Mouse (Mus musculus): ENCODE results near the gene Aox3.

Gene Aox3

GRCm38 (mm10) chr1:58107066-58107465 lies 5.9 kb upstream of the Aox3 start:
- no peak for DNase-seq (ENCODE audit: low spot score)

GRCm38 (mm10) chr1:58110241-58110640 lies 2.7 kb upstream of the Aox3 start:
- no peak for DNase-seq (ENCODE audit: low spot score)

- DNase-seq (ENCODE audit: low spot score): no peak
Measured at GRCm38 (mm10) chr1:58111315-58111714, 1.6 kb upstream of the Aox3 start.

GRCm38 (mm10) chr1:58113441-58113840 lies 511 bp downstream of the Aox3 start:
- no peak for DNase-seq (ENCODE audit: low spot score)

- no peak for DNase-seq (ENCODE audit: low spot score)
Measured at GRCm38 (mm10) chr1:58114021-58114560, 1.2 kb downstream of the Aox3 start.

- no peak for DNase-seq (ENCODE audit: low spot score)
Measured at GRCm38 (mm10) chr1:58114666-58115375, 1.9 kb downstream of the Aox3 start.

GRCm38 (mm10) chr1:58118231-58118630 lies 5.3 kb downstream of the Aox3 start:
- no peak for DNase-seq (ENCODE audit: low spot score)

- no peak for DNase-seq (ENCODE audit: low spot score)
Measured at GRCm38 (mm10) chr1:58124901-58125300, 12.0 kb downstream of the Aox3 start.

- no peak for DNase-seq (ENCODE audit: low spot score)
Measured at GRCm38 (mm10) chr1:58137891-58138290, 25.0 kb downstream of the Aox3 start.

- no peak for DNase-seq (ENCODE audit: low spot score)
Measured at GRCm38 (mm10) chr1:58138986-58139385, 26.1 kb downstream of the Aox3 start.

- DNase-seq (ENCODE audit: low spot score): no peak
Measured at GRCm38 (mm10) chr1:58140607-58141006, 27.7 kb downstream of the Aox3 start.

- no peak for DNase-seq (ENCODE audit: low spot score)
Measured at GRCm38 (mm10) chr1:58144384-58145069, 31.6 kb downstream of the Aox3 start.

GRCm38 (mm10) chr1:58146026-58146425 lies 33.1 kb downstream of the Aox3 start:
- DNase-seq (ENCODE audit: low spot score): no peak

GRCm38 (mm10) chr1:58147776-58148175 lies 34.8 kb downstream of the Aox3 start:
- no peak for DNase-seq (ENCODE audit: low spot score)

GRCm38 (mm10) chr1:58152247-58152646 lies 39.3 kb downstream of the Aox3 start:
- no peak for DNase-seq (ENCODE audit: low spot score)

- DNase-seq (ENCODE audit: low spot score): no peak
Measured at GRCm38 (mm10) chr1:58156747-58157146, 43.8 kb downstream of the Aox3 start.

- no peak for DNase-seq (ENCODE audit: low spot score)
Measured at GRCm38 (mm10) chr1:58169893-58170292, 57.0 kb downstream of the Aox3 start.

- no peak for DNase-seq (ENCODE audit: low spot score)
Measured at GRCm38 (mm10) chr1:58188514-58189175, 75.7 kb downstream of the Aox3 start.

- DNase-seq (ENCODE audit: low spot score): no peak
Measured at GRCm38 (mm10) chr1:58194317-58194716, 81.4 kb downstream of the Aox3 start.

- DNase-seq (ENCODE audit: low spot score): no peak
Measured at GRCm38 (mm10) chr1:58194988-58195387, 82.1 kb downstream of the Aox3 start.

- no peak for DNase-seq (ENCODE audit: low spot score)
Measured at GRCm38 (mm10) chr1:58195541-58195940, 82.6 kb downstream of the Aox3 start.

- no peak for DNase-seq (ENCODE audit: low spot score)
Measured at GRCm38 (mm10) chr1:58197023-58197422, 84.1 kb downstream of the Aox3 start.

- DNase-seq (ENCODE audit: low spot score): no peak
Measured at GRCm38 (mm10) chr1:58198386-58198785, 85.5 kb downstream of the Aox3 start.

Data from urinary bladder, postnatal 10 days (tissue).